Mouse (Mus musculus): ENCODE data around the gene Pcyt2. TPM values are rescaled to one million over a fixed set of nuclear protein-coding genes. Genes with fewer than 3 reads are reported as not detected.

Pcyt2 gene
- polyA plus RNA-seq, 1 experiment from 2014 or later, result 140 TPM

DNA sequence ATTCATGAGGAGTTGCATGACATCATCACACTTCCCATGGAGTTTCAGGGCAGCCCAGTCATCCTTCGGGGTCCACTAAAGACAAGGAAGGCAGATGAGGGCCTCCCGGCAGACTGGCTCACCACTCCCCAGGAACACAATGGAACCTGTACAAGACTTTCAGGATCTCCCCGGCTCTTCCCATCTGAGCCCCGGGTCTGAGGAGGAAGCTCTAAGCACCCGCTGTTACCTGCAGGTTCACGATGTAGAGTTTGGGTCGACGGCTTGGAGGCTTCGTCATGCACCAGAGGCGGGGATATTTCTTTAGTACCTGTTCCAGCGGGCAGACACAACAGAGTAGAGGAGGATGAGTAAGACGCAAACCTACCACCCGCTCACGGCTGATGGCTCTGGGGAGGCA is 2.5 kb upstream of the Pcyt2 start:
- DNase-seq (ENCODE audit: low spot score), result no peak
- Histone ChIP-seq H3K27me3 (ENCODE audit: low read depth, poor library complexity, severe bottlenecking) (no peaks in the 10 kb centered on the region), H3K9me3 (replicated peaks) (no peaks in the 10 kb centered on the region), H3K36me3 (peaks cover 66% of the 10 kb centered on the region), H3K27ac (replicated peaks) (no peak overlapping the region), H3K4me1 (peaks cover 47% of the 10 kb centered on the region), H3K4me3 (no peak overlapping the region)
- 94% methylated on average over 14 of the region's 14 CpGs for WGBS

DNA sequence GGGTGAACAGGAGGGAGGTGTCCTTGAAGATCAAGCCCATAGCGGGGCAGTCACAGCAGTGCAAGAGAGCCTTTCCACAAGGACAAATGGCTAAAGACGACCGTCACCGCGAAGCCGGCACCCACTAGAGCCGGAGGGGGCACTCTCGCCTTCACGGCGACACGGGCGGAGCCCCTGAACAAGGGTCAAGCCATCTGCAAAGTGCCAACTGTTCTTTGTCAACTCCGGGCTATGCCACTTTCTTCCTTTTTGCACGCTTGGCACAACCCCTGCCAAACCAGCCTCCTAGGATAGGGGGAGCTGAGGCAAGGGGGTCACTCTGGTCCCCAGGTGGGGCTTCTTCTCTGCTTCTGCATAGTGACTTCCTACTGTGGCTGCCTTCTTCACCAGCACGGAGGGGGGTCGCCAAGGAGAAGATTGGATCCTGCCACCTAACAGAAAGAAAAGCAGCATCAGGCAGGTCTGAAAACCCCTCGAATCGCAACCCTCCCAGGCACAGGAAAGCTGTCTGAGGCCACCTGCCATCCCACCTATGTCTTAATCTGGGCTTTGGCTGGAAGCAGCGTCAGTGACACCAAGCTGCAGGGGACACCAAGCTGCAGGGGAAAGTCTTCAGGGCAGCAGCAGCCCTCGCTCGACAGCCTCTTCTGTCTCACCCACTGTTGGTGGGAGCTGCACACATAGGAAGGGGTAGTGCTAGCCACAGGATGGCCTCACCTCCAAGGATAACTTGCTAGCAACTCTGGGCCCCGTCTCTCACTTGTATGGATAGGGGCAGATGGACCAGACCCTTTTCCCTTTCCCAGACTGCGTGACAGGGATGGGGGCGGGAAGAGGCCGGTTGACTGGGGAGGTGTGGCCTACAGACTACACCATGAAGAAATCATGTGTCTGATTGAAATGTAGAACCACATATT is 1.1 kb upstream of the Pcyt2 start:
- no peak for DNase-seq (ENCODE audit: low spot score)
- H3K36me3 ChIP-seq, result peaks cover 78% of the 10 kb centered on the region
- no peaks in the 10 kb centered on the region for H3K27me3 ChIP-seq (ENCODE audit: low read depth, poor library complexity, severe bottlenecking)
- peak overlapping the region; percentile 83; the same call in 1 of the 2 replicates for H3K4me3 ChIP-seq
- WGBS, result 95% methylated on average over 25 of the region's 25 CpGs
- H3K4me1 ChIP-seq, result peaks cover 38% of the 10 kb centered on the region
- H3K27ac ChIP-seq (replicated peaks), result peak overlapping the region; percentile 89
- H3K9me3 ChIP-seq (replicated peaks), result no peaks in the 10 kb centered on the region

DNA sequence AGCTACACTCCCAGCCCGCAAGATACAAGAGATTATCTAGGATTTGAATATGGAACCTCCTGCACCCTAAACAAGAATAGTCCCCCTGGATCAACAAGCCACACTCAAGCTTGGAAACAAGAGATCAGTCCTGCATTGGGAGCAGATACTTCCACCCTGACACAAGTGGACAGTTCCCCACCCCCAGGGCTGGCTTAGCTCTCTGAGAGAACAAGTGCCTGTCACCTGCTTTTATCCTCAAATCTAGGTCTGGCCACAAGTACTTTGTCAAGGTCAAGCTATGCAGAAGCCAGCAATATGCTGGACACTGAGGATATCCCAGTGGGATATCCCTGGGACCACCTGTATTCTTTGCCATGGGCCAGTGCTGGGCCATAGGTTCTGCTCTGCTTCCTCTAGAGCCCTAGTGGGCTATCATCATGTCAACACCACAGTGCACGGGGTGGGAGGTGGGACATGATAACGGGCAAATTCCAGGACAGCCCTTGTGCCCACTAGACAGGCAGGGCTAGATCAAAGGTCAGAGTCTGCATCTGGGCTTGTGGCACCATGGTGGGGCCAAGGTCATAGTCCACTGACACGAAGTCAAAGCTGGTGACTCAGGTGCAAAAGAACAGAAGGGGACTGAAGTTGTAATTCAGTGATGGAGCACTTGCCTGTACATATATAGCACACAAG is 980 bp downstream of the Pcyt2 start:
- peaks cover 81% of the 10 kb centered on the region for H3K36me3 ChIP-seq
- H3K27me3 ChIP-seq (ENCODE audit: low read depth, poor library complexity, severe bottlenecking), result no peaks in the 10 kb centered on the region
- H3K27ac ChIP-seq (replicated peaks), result peak overlapping the region; percentile 89
- peaks cover 34% of the 10 kb centered on the region for H3K4me1 ChIP-seq
- DNase-seq (ENCODE audit: low spot score), result no peak
- no peaks in the 10 kb centered on the region for H3K9me3 ChIP-seq (replicated peaks)
- WGBS, result 57% methylated on average over 4 of the region's 4 CpGs
- peak overlapping the region; percentile 83 for H3K4me3 ChIP-seq

DNA sequence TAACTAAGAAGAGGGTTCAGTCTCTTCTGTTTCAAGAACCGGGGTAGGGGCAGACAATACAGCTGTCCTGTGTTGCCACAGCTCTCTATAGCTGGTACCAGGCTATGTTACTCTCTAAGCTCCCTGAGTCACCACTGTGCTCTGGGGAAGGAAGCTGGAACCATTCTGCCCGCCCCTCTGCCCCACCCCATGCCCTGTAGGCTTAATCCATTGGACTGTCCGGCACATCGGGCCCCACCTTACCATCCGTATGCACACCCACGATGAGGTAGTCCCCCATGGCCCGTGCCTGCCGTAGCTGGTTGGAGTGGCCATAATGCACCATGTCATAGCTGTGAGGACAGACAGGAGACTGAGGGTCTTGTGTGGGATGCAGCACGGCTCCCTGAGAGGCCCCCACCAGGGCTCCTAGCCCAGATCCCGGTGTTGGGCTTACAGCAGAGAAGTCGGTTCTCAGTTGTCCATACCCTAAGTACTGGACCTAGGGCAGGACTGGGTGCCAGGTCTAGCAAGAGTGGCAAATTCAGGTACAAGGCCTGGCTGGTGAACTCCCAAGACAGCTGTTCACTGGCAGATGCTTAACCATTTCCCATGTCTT is 2.0 kb downstream of the Pcyt2 start:
- peak overlapping the region; percentile 20; the same call in 1 of the 2 replicates for H3K4me3 ChIP-seq
- no peak overlapping the region for H3K27ac ChIP-seq (replicated peaks)
- H3K36me3 ChIP-seq, result peaks cover 81% of the 10 kb centered on the region
- no peak for DNase-seq (ENCODE audit: low spot score)
- H3K4me1 ChIP-seq, result peaks cover 34% of the 10 kb centered on the region
- no peaks in the 10 kb centered on the region for H3K27me3 ChIP-seq (ENCODE audit: low read depth, poor library complexity, severe bottlenecking)
- H3K9me3 ChIP-seq (replicated peaks), result no peaks in the 10 kb centered on the region
- WGBS, result 92% methylated on average over 11 of the region's 11 CpGs

DNA sequence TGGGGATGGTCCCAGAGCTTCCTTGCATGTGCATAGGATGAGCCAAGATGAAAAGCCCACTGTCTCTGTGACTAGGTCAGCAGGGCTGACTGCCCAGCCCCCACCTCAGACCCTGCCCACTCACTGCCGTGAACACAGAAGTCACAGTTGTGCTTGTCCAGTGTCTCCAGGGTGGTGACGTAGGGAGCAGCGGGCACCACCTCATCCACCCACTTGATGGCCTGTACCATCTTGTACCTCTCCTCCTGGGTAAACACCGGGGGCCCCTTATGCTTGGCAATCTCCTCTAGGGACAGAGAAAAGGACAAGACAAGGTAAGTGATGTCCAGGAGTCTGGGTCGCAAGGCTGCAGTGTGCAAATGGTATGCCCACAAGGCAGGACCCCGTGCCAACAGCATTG is 2.6 kb downstream of the Pcyt2 start:
- 95% methylated on average over 6 of the region's 6 CpGs for WGBS
- Histone ChIP-seq H3K4me1 (peaks cover 34% of the 10 kb centered on the region), H3K9me3 (replicated peaks) (no peaks in the 10 kb centered on the region), H3K27ac (replicated peaks) (no peak overlapping the region), H3K4me3 (0 out of 2 replicates have a peak overlapping the region, but pooled peaks have one; percentile 20), H3K36me3 (peaks cover 81% of the 10 kb centered on the region), H3K27me3 (ENCODE audit: low read depth, poor library complexity, severe bottlenecking) (no peaks in the 10 kb centered on the region)
- DNase-seq (ENCODE audit: low spot score), result no peak

DNA sequence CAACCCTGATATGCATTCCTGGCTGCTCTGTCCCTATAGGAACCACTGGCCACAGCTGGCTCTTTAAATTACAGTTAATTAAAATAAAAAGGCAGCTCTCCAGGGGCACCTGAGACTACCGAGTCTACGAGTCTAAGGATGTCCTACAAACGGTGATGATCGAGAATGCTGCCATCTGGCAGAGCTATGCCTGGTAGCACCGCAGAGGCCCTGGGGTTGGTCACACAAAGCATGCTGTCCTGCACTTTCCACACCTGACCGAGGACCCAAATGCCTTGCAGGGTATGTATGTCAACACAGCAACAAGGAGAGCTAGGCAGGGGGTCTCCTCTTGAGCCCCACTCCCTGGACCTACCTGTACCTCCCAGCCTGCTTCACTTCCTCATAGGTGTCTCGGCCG is 3.8 kb downstream of the Pcyt2 start:
- H3K27ac ChIP-seq (replicated peaks), result no peak overlapping the region
- no peaks in the 10 kb centered on the region for H3K9me3 ChIP-seq (replicated peaks)
- peaks cover 9% of the 10 kb centered on the region for H3K27me3 ChIP-seq (ENCODE audit: low read depth, poor library complexity, severe bottlenecking)
- no peak for DNase-seq (ENCODE audit: low spot score)
- H3K36me3 ChIP-seq, result peaks cover 80% of the 10 kb centered on the region
- H3K4me1 ChIP-seq, result peaks cover 43% of the 10 kb centered on the region
- 89% methylated on average over 8 of the region's 8 CpGs for WGBS
- 0 out of 2 replicates have a peak overlapping the region, but pooled peaks have one; percentile 9 for H3K4me3 ChIP-seq

DNA sequence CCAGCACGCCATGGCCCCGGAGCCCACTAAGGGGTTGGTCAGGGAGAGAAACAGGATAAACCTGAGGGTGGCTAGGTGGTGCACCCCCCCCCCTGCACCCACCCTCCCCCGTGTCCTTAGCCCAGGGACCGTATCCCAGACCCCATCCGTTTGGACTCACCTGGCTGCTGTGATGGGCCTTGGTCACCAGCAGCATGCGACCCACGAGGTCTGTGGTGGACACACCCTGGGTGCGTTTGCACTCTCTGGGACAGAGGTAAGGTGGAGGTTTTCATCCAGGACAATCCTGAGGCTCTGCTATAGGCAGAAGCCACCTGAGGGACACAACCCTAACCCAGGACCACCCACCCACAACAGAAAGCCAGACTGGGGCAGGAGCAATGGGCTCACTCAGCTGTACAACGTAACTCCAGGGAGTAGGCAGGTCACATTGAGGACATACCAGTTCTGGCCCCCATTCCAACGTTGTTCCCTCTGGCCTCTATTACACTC is 4.2 kb downstream of the Pcyt2 start:
- WGBS, result 91% methylated on average over 10 of the region's 10 CpGs
- Histone ChIP-seq H3K27ac (replicated peaks) (no peak overlapping the region), H3K4me3 (no peak overlapping the region), H3K36me3 (peaks cover 76% of the 10 kb centered on the region), H3K9me3 (replicated peaks) (no peaks in the 10 kb centered on the region), H3K27me3 (ENCODE audit: low read depth, poor library complexity, severe bottlenecking) (peaks cover 14% of the 10 kb centered on the region), H3K4me1 (peaks cover 47% of the 10 kb centered on the region)
- no peak for DNase-seq (ENCODE audit: low spot score)

DNA sequence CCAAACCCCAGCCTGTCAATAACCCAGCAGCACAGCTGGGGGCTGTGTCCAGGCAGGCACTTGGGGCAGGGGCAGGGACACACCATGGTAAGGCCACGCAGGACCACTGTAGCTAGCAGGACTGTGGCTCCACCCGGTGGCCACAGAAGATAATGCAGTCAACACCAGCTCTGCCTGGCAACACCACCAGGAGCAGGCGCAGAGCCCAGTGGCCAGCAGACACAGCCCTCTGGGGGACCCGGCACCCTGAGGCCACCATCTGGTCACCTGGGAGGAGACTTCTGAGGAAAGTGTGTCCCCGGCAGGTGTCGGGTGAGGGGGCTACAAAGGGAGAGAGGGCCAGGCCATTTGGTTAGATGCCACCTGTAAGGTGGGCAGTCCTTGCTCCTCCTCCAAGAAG is 5.0 kb downstream of the Pcyt2 start:
- DNase-seq (ENCODE audit: low spot score), result peak; percentile 72
- H3K4me1 ChIP-seq, result peaks cover 47% of the 10 kb centered on the region
- 54% methylated on average over 6 of the region's 6 CpGs for WGBS
- H3K36me3 ChIP-seq, result peaks cover 68% of the 10 kb centered on the region
- peaks cover 22% of the 10 kb centered on the region for H3K27me3 ChIP-seq (ENCODE audit: low read depth, poor library complexity, severe bottlenecking)
- no peak overlapping the region for H3K27ac ChIP-seq (replicated peaks)
- H3K4me3 ChIP-seq, result peak overlapping the region; percentile 16; the same call in 1 of the 2 replicates
- no peaks in the 10 kb centered on the region for H3K9me3 ChIP-seq (replicated peaks)

DNA sequence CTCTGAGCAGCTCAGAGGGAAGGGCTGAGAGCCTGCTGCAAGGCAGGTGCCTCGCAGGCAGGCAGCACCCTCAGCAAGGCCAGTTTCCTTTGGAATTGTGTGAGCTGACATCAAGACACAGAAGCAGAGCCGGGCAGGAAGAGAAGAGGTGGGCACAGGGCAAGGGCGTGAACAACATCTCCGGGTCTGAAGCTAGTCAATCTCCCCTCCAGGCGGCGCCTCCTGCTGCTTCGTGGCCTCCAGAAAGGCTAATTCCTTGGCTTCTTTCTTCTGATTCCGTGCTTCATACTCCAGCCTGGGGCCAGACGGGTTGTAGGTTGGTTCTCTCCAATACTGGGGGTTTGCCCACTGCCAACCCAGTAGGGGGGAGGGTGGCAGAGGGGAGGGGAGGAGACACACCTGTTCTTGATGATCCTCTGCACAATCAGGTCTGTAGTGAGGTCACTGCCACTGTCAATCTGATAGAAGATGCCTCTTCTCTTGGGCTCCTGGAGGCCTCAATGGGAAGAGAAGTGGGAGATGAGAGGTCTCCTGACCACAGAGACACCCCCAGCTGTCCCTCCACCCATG is 7.2 kb downstream of the Pcyt2 start:
- WGBS, result 79% methylated on average over 9 of the region's 9 CpGs
- Histone ChIP-seq H3K27me3 (ENCODE audit: low read depth, poor library complexity, severe bottlenecking) (peaks cover 36% of the 10 kb centered on the region), H3K4me1 (peaks cover 39% of the 10 kb centered on the region), H3K36me3 (peaks cover 81% of the 10 kb centered on the region), H3K4me3 (no peak overlapping the region), H3K9me3 (replicated peaks) (no peaks in the 10 kb centered on the region), H3K27ac (replicated peaks) (no peak overlapping the region)
- DNase-seq (ENCODE audit: low spot score), result no peak

DNA sequence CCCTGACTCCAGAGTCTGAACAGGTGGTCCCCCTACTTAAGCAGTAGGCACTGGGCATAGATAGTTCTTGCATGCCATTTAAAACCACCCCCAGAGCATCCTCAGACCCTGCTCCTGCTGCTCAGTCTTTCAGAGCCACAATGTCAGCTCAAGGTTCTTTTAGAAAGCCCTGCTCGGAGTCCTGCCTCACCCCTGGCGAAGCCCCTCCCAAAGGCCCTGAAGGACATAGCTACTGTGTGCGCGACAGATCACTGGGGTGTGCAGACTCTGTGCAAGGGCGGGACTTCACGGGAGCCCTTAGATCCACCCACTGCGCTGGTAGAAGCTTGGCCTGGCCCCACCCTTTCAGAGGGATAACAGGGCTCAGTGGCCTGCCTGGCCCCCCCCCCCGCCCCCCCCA is 8.5 kb downstream of the Pcyt2 start:
- Histone ChIP-seq H3K36me3 (peaks cover 83% of the 10 kb centered on the region), H3K27ac (replicated peaks) (no peak overlapping the region), H3K9me3 (replicated peaks) (no peaks in the 10 kb centered on the region), H3K4me3 (peak overlapping the region; percentile 47; the same call in 1 of the 2 replicates), H3K4me1 (peaks cover 33% of the 10 kb centered on the region), H3K27me3 (ENCODE audit: low read depth, poor library complexity, severe bottlenecking) (peaks cover 36% of the 10 kb centered on the region)
- DNase-seq (ENCODE audit: low spot score), result no peak
- WGBS, result 33% methylated on average over 8 of the region's 8 CpGs

DNA sequence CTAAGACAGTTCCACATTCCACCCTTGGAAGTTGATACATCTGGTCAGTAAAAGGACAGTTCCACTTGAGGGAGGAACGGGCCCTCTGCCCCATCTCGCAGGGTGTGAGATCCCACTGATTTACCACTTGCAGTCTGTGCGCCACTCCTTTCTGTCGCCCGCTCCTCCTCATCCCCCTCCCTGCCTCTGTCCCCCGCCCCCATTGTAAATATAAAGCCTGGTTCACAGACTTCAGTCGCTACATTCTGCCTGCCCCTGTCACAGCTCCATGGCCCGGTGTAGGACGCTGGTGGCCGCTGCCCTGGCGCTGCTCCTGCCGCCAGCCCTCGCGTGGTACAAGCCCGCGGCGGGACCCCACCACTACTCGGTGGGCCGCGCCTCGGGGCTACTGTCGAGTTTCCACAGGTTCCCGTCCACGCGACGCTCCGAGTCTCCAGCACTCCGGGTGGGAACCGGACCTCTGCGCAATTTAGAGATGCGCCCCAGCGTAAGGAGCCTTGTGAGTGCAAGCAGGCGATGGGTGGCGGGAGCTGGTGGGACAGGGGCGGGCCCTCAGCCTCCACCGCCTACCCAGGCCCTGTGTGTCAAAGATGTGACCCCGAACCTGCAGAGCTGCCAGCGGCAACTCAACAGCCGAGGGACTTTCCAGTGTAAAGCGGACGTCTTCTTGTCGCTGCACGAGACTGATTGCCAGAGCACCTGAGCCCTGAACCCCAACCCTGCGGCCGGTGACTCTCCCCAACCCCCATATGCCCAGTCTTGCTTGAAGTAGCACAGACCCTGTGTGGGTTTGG is 9.3 kb downstream of the Pcyt2 start, which contains the start of gene Npb:
Gene Npb, plus strand, starts transcription at position 237 of the 794 bp plus-strand sequence.
- Histone ChIP-seq H3K27me3 (ENCODE audit: low read depth, poor library complexity, severe bottlenecking) (peaks cover 36% of the 10 kb centered on the region), H3K36me3 (peaks cover 83% of the 10 kb centered on the region), H3K4me3 (peak within 1 kb of the TSS; percentile 47), H3K9me3 (replicated peaks) (no peaks in the 10 kb centered on the region), H3K4me1 (peaks cover 31% of the 10 kb centered on the region), H3K27ac (replicated peaks) (peak within 1 kb of the TSS; percentile 53; the same call in 1 of the 2 replicates)
- DNase-seq (ENCODE audit: low spot score), result no peak
- WGBS, result 6% methylated on average over 45 of the region's 45 CpGs

Measured in midbrain, embryonic 10.5 days (tissue).